Mouse (Mus musculus) megakaryocyte, embryonic 14.5 days (primary cell): ENCODE results near the gene Nr1h2.

Experiments used
- FLI1 ChIP-seq: IDR thresholded peaks from 2 replicates; pipeline ENCODE4 v1.6.1; 2012; ENCODE audit warnings: low read length, inconsistent platforms, mixed read lengths
- GATA1 ChIP-seq: IDR thresholded peaks from 3 replicates; pipeline ENCODE4 v1.6.1; 2012; ENCODE audit warnings: mixed read lengths, low read length, inconsistent platforms, borderline replicate concordance

DNA sequence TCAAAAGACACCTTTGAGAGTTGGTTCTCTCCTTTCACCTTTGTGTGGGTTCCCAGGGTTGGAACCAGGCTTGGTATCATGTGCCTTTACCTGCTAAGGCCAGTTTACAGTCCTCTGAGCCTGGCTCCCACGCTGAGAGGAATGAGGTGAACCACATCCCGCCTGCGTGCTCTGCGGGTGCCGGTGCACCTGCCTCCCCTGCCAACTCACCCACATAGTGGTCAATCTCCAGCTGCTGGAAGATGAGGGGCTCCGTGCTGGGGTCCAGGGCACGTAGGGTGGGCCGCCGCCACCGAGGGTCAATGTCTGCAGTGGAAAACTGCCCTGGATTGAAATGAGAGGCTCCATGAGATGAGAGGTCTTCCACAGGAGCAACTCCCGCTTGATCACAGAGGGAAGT is 11.2 kb downstream of the Nr1h2 start:
- no peak for TF ChIP-seq FLI1
- TF ChIP-seq GATA1, result no peak
